Mouse (Mus musculus): ENCODE measurements around the gene Baz1b. TPM values are rescaled to one million over a fixed set of nuclear protein-coding genes. Genes with fewer than 3 reads are reported as not detected.

The Baz1b gene
- polyA plus RNA-seq, 1 experiment from 2014 or later: 70.9 TPM

GRCm38 (mm10) chr5:135187349-135188213 lies 517 bp downstream of the Baz1b start:
- Histone ChIP-seq H3K27me3 (ENCODE audit: insufficient read depth, low read length) (no peaks in the 10 kb centered on the region), H3K9ac (peak overlapping the region; percentile 98), H3K36me3 (ENCODE audit: insufficient read depth) (peaks cover 29% of the 10 kb centered on the region), H3K4me3 (ENCODE audit: low read depth, low read length) (peak overlapping the region; percentile 100), H3K4me2 (peak overlapping the region; percentile 84), H3K27ac (ENCODE audit: low read depth) (peak overlapping the region; percentile 98), H3K4me1 (ENCODE audit: insufficient read depth) (peaks cover 9% of the 10 kb centered on the region), H3K9me3 (ENCODE audit: low read depth, low read length) (no peaks in the 10 kb centered on the region)
- peak; percentile 66 for ATAC-seq (ENCODE audit: insufficient read depth)
- TF ChIP-seq CTCF (IDR thresholded peaks at IDR 0.05; ENCODE audit: low read depth): no peak
- peak; percentile 62 for DNase-seq
- WGBS: under 1% methylated on average over 101 of the region's 102 CpGs

GRCm38 (mm10) chr5:135188214-135188554 lies 1.1 kb downstream of the Baz1b start:
- TF ChIP-seq CTCF (IDR thresholded peaks at IDR 0.05; ENCODE audit: low read depth): no peak
- Histone ChIP-seq H3K4me3 (ENCODE audit: low read depth, low read length) (peak overlapping the region; percentile 100), H3K36me3 (ENCODE audit: insufficient read depth) (peaks cover 31% of the 10 kb centered on the region), H3K9me3 (ENCODE audit: low read depth, low read length) (no peaks in the 10 kb centered on the region), H3K4me2 (peak overlapping the region; percentile 84), H3K27me3 (ENCODE audit: insufficient read depth, low read length) (no peaks in the 10 kb centered on the region), H3K27ac (ENCODE audit: low read depth) (peak overlapping the region; percentile 98), H3K4me1 (ENCODE audit: insufficient read depth) (peaks cover 9% of the 10 kb centered on the region), H3K9ac (peak overlapping the region; percentile 98)
- 0% methylated on average over 8 of the region's 8 CpGs for WGBS
- peak; percentile 34 for DNase-seq
- ATAC-seq (ENCODE audit: insufficient read depth): no peak

GRCm38 (mm10) chr5:135189281-135190022 lies 2.4 kb downstream of the Baz1b start:
- no peak for TF ChIP-seq CTCF (IDR thresholded peaks at IDR 0.05; ENCODE audit: low read depth)
- Histone ChIP-seq H3K4me1 (ENCODE audit: insufficient read depth) (peaks cover 9% of the 10 kb centered on the region), H3K4me3 (ENCODE audit: low read depth, low read length) (peak overlapping the region; percentile 100), H3K4me2 (peak overlapping the region; percentile 84), H3K36me3 (ENCODE audit: insufficient read depth) (peaks cover 44% of the 10 kb centered on the region), H3K27ac (ENCODE audit: low read depth) (no peak overlapping the region), H3K27me3 (ENCODE audit: insufficient read depth, low read length) (no peaks in the 10 kb centered on the region), H3K9me3 (ENCODE audit: low read depth, low read length) (no peaks in the 10 kb centered on the region), H3K9ac (peak overlapping the region; percentile 98)
- ATAC-seq (ENCODE audit: insufficient read depth): no peak
- 20% methylated on average over 2 of the region's 2 CpGs for WGBS
- no peak for DNase-seq

GRCm38 (mm10) chr5:135191620-135192019 lies 4.6 kb downstream of the Baz1b start:
- peak; percentile 90 for DNase-seq
- no peak for ATAC-seq (ENCODE audit: insufficient read depth)
- Histone ChIP-seq H3K27me3 (ENCODE audit: insufficient read depth, low read length) (no peaks in the 10 kb centered on the region), H3K9ac (no peak overlapping the region), H3K27ac (ENCODE audit: low read depth) (no peak overlapping the region), H3K36me3 (ENCODE audit: insufficient read depth) (peaks cover 64% of the 10 kb centered on the region), H3K4me2 (no peak overlapping the region), H3K9me3 (ENCODE audit: low read depth, low read length) (no peaks in the 10 kb centered on the region), H3K4me1 (ENCODE audit: insufficient read depth) (peaks cover 9% of the 10 kb centered on the region), H3K4me3 (ENCODE audit: low read depth, low read length) (no peak overlapping the region)
- WGBS: 28% methylated on average over 2 of the region's 2 CpGs
- TF ChIP-seq CTCF (IDR thresholded peaks at IDR 0.05; ENCODE audit: low read depth): peak; percentile 82

- no peak for DNase-seq
- Histone ChIP-seq H3K4me3 (ENCODE audit: low read depth, low read length) (no peak overlapping the region), H3K9me3 (ENCODE audit: low read depth, low read length) (no peaks in the 10 kb centered on the region), H3K9ac (no peak overlapping the region), H3K4me1 (ENCODE audit: insufficient read depth) (peaks cover 9% of the 10 kb centered on the region), H3K27me3 (ENCODE audit: insufficient read depth, low read length) (no peaks in the 10 kb centered on the region), H3K4me2 (no peak overlapping the region), H3K27ac (ENCODE audit: low read depth) (no peak overlapping the region), H3K36me3 (ENCODE audit: insufficient read depth) (peaks cover 70% of the 10 kb centered on the region)
- 80% methylated on average over 1 of the region's 1 CpGs for WGBS
- TF ChIP-seq CTCF (IDR thresholded peaks at IDR 0.05; ENCODE audit: low read depth): no peak
- no peak for ATAC-seq (ENCODE audit: insufficient read depth)
These were observed 5.4 kb downstream of the Baz1b start for GRCm38 (mm10) chr5:135192431-135192830.

GRCm38 (mm10) chr5:135196367-135196766 lies 9.3 kb downstream of the Baz1b start:
- no peaks in the 10 kb centered on the region for H3K9me3 ChIP-seq (ENCODE audit: low read depth, low read length)
- H3K9ac ChIP-seq: no peak overlapping the region
- H3K4me2 ChIP-seq: no peak overlapping the region
- DNase-seq (no peak), ATAC-seq (ENCODE audit: insufficient read depth) (no peak)
- H3K4me3 ChIP-seq (ENCODE audit: low read depth, low read length): no peak overlapping the region
- H3K27me3 ChIP-seq (ENCODE audit: insufficient read depth, low read length): no peaks in the 10 kb centered on the region
- peaks cover 81% of the 10 kb centered on the region for H3K36me3 ChIP-seq (ENCODE audit: insufficient read depth)
- H3K4me1 ChIP-seq (ENCODE audit: insufficient read depth): no peaks in the 10 kb centered on the region
- no peak overlapping the region for H3K27ac ChIP-seq (ENCODE audit: low read depth)
- no peak for TF ChIP-seq CTCF (IDR thresholded peaks at IDR 0.05; ENCODE audit: low read depth)
- 64% methylated on average over 6 of the region's 6 CpGs for WGBS

- Histone ChIP-seq H3K4me3 (ENCODE audit: low read depth, low read length) (no peak overlapping the region), H3K4me2 (no peak overlapping the region), H3K27me3 (ENCODE audit: insufficient read depth, low read length) (no peaks in the 10 kb centered on the region), H3K27ac (ENCODE audit: low read depth) (no peak overlapping the region), H3K4me1 (ENCODE audit: insufficient read depth) (no peaks in the 10 kb centered on the region), H3K9ac (no peak overlapping the region), H3K9me3 (ENCODE audit: low read depth, low read length) (no peaks in the 10 kb centered on the region), H3K36me3 (ENCODE audit: insufficient read depth) (peaks cover 90% of the 10 kb centered on the region)
- TF ChIP-seq CTCF (IDR thresholded peaks at IDR 0.05; ENCODE audit: low read depth): no peak
- DNase-seq: no peak
- WGBS: 80% methylated on average over 3 of the region's 3 CpGs
- ATAC-seq (ENCODE audit: insufficient read depth): no peak
These were observed 15.7 kb downstream of the Baz1b start for GRCm38 (mm10) chr5:135202763-135203162.
